Mouse (Mus musculus) intestine, embryonic 16.5 days (tissue): ENCODE results near the gene Plekhb1. TPM values are rescaled to one million over a fixed set of nuclear protein-coding genes. Genes with fewer than 3 reads are reported as not detected.

ENCODE experiments used
- ATAC-seq: fragments of 200-750 bp; cut with Nextera tagmentation; 2 replicates; pipeline ENCODE4 v1.8.0; 2017; ENCODE audit warnings: moderate TSS enrichment, moderate library complexity
- H3K27ac ChIP-seq: fragments of 300-500 bp; sonication (generic); 2 replicates; pipeline ENCODE4 v1.5.1; 2014; ENCODE audit warnings: mild to moderate bottlenecking, low read length
- H3K27me3 ChIP-seq: fragments of 300-500 bp; sonication (generic); replicated peaks from 2 replicates; pipeline ENCODE4 v1.6.1; 2014; ENCODE audit warnings: low read length, control low read depth, mixed read lengths; ENCODE audit not compliant: control insufficient read depth, insufficient read depth
- H3K36me3 ChIP-seq: fragments of 300-500 bp; sonication (generic); 2 replicates; pipeline ENCODE4 v1.6.1; 2014; ENCODE audit warnings: low read length, control low read depth; ENCODE audit not compliant: control insufficient read depth, insufficient read depth
- H3K4me1 ChIP-seq: fragments of 300-500 bp; sonication (generic); 2 replicates; pipeline ENCODE4 v1.6.1; 2014; ENCODE audit warnings: low read length, control low read depth, mixed read lengths; ENCODE audit not compliant: control insufficient read depth, insufficient read depth
- H3K4me2 ChIP-seq: fragments of 300-500 bp; sonication (generic); 2 replicates; pipeline ENCODE4 v1.6.1; 2014; ENCODE audit warnings: low read depth, low read length, control low read depth
- H3K4me3 ChIP-seq: fragments of 300-500 bp; sonication (generic); 2 replicates; pipeline ENCODE4 v1.5.1; 2014; ENCODE audit warnings: mild to moderate bottlenecking, low read length
- H3K9ac ChIP-seq: fragments of 300-500 bp; sonication (generic); 2 replicates; pipeline ENCODE4 v1.6.1; 2014; ENCODE audit warnings: low read depth, low read length
- H3K9me3 ChIP-seq: fragments of 300-500 bp; sonication (generic); 2 replicates; pipeline ENCODE4 v1.6.1; 2016; ENCODE audit warnings: low read length, control low read depth; ENCODE audit not compliant: control insufficient read depth
- WGBS: fragments of 180-500 bp; shearing (Covaris S2); extraction: QIAGEN DNeasy Blood & Tissue Kit; methylation state at CpG from one replicate; pipeline ENCODE4 v1.1.7; 2014; 5-methylcytosine and 5-hydroxymethylcytosine counted together
- polyA plus RNA-seq: library from polyadenylated mRNA; unstranded; fragments of >200 nt; fragmentation: Nextera tagmentation; extraction: Ambion mirVana; gene quantifications from 2 replicates; pipeline ENCODE4 v1.2.1, GENCODE M21; 2015

Gene Plekhb1
- polyA plus RNA-seq, 1 experiment from 2014 or later, result 15.1 TPM

- peak; percentile 90 for ATAC-seq
- Histone ChIP-seq H3K4me2 (peak overlapping the region; percentile 32), H3K27ac (peak overlapping the region; percentile 76), H3K36me3 (no peaks in the 10 kb centered on the region), H3K4me3 (peak overlapping the region; percentile 12; the same call in 1 of the 2 replicates), H3K4me1 (peaks cover 6% of the 10 kb centered on the region), H3K9me3 (no peaks in the 10 kb centered on the region), H3K27me3 (no peaks in the 10 kb centered on the region), H3K9ac (peak overlapping the region; percentile 38; the same call in 1 of the 2 replicates)
- WGBS, result 1% methylated on average over 13 of the region's 13 CpGs
These were observed 976 bp upstream of the Plekhb1 start for GRCm38 (mm10) chr7:100663190-100663589.

DNA sequence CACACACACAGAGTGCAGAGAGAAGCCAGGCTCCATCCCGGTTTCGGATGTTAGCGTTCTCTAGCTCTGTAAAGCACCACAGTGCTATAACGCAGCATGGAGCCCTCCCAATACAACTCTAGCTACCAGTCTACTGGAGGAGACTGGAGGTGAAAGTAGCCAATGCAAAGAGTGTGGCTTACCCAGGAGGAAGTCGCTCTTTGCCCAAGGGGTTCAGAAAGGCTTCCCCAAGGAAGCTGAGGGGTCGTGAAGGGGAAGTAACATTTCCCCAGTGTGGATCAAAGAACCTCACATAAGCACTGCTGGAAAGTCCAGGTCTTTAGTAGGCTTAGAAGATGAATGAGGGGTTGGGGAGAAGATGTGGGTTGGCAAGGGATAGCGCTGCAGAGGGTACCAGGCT lies 950 bp downstream of the Plekhb1 start:
- 91% methylated on average over 7 of the region's 7 CpGs for WGBS
- Histone ChIP-seq H3K4me1 (peaks cover 6% of the 10 kb centered on the region), H3K9ac (no peak overlapping the region), H3K4me3 (no peak overlapping the region), H3K4me2 (no peak overlapping the region), H3K27ac (no peak overlapping the region), H3K9me3 (no peaks in the 10 kb centered on the region), H3K27me3 (no peaks in the 10 kb centered on the region), H3K36me3 (no peaks in the 10 kb centered on the region)
- ATAC-seq, result no peak

GRCm38 (mm10) chr7:100658093-100658578 lies 4.1 kb downstream of the Plekhb1 start:
- Histone ChIP-seq H3K9ac (peak overlapping the region; percentile 2; the same call in 1 of the 2 replicates), H3K9me3 (no peaks in the 10 kb centered on the region), H3K4me1 (peaks cover 3% of the 10 kb centered on the region), H3K27me3 (no peaks in the 10 kb centered on the region), H3K4me3 (peak overlapping the region; percentile 41), H3K27ac (no peak overlapping the region), H3K36me3 (no peaks in the 10 kb centered on the region), H3K4me2 (peak overlapping the region; percentile 55)
- 29% methylated on average over 18 of the region's 18 CpGs for WGBS
- ATAC-seq, result peak; percentile 82

DNA sequence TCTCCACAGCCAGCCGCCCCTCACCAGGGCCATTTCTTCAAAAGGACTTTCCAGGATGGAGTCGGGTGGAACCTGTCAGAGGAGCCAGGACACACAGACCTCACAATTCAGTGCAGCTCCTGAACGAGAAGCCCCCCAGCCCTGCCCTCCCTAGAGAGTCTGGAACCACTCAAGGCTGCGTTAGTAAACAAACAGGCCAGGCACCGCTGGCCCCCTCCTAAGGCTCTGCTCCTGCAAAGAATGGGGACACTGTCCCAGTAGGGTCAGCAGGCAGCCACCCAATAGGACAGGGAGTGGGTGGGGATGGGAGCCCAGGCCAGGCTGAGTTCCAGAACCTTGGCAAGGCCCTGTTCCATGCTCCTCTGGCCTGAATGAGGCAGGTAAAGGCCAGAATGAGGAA lies 5.5 kb downstream of the Plekhb1 start:
- WGBS, result 35% methylated on average over 5 of the region's 5 CpGs
- 0 out of 2 replicates have a peak, but pooled peaks have one; percentile 14 for ATAC-seq

DNA sequence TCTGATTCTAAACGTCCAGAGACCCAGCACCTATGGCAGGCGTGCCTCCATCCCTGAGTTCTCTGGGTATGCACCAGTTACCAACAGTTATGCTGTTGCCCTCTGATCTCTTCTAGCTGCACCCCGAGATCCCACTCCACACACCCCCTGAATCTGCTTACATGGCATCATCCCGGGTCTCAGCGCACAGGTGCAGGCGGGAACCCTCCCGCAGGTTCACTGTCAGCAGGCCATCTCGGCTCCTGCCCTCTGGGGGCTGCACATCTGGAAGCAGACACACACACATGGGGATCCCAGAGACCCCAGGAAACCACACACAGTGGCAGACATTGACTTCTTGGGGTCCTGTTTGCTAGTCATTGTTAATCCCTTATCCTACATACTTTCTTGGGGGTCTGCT lies 7.8 kb downstream of the Plekhb1 start:
- no peaks in the 10 kb centered on the region for H3K9me3 ChIP-seq
- H3K4me1 ChIP-seq, result no peaks in the 10 kb centered on the region
- no peak for ATAC-seq
- H3K4me2 ChIP-seq, result no peak overlapping the region
- H3K4me3 ChIP-seq, result no peak overlapping the region
- no peak overlapping the region for H3K27ac ChIP-seq
- H3K27me3 ChIP-seq, result no peaks in the 10 kb centered on the region
- no peaks in the 10 kb centered on the region for H3K36me3 ChIP-seq
- 87% methylated on average over 8 of the region's 8 CpGs for whole genome bisulfite sequencing
- no peak overlapping the region for H3K9ac ChIP-seq

More for the DNA sequence above, 5.5 kb downstream of the Plekhb1 start:
- Histone ChIP-seq H3K27ac (no peak overlapping the region), H3K4me2 (no peak overlapping the region), H3K36me3 (no peaks in the 10 kb centered on the region), H3K4me1 (no peaks in the 10 kb centered on the region), H3K9me3 (no peaks in the 10 kb centered on the region), H3K9ac (no peak overlapping the region), H3K27me3 (no peaks in the 10 kb centered on the region), H3K4me3 (no peak overlapping the region)

- H3K4me2 ChIP-seq, result no peak overlapping the region
- H3K9me3 ChIP-seq, result no peaks in the 10 kb centered on the region
- no peak overlapping the region for H3K27ac ChIP-seq
- no peak for ATAC-seq
- H3K4me3 ChIP-seq, result no peak overlapping the region
- H3K4me1 ChIP-seq, result no peaks in the 10 kb centered on the region
- H3K27me3 ChIP-seq, result no peaks in the 10 kb centered on the region
- WGBS, result 83% methylated on average over 9 of the region's 9 CpGs
- no peaks in the 10 kb centered on the region for H3K36me3 ChIP-seq
- no peak overlapping the region for H3K9ac ChIP-seq
These were observed 8.5 kb downstream of the Plekhb1 start for GRCm38 (mm10) chr7:100653480-100654266.

GRCm38 (mm10) chr7:100651011-100651410 lies 11.2 kb downstream of the Plekhb1 start:
- no peak overlapping the region for H3K4me2 ChIP-seq
- H3K9ac ChIP-seq, result no peak overlapping the region
- ATAC-seq, result 0 out of 2 replicates have a peak, but pooled peaks have one; percentile 3
- H3K36me3 ChIP-seq, result no peaks in the 10 kb centered on the region
- WGBS, result 58% methylated on average over 4 of the region's 4 CpGs
- no peak overlapping the region for H3K27ac ChIP-seq
- no peak overlapping the region for H3K4me3 ChIP-seq
- H3K9me3 ChIP-seq, result no peaks in the 10 kb centered on the region
- no peaks in the 10 kb centered on the region for H3K27me3 ChIP-seq
- no peaks in the 10 kb centered on the region for H3K4me1 ChIP-seq

DNA sequence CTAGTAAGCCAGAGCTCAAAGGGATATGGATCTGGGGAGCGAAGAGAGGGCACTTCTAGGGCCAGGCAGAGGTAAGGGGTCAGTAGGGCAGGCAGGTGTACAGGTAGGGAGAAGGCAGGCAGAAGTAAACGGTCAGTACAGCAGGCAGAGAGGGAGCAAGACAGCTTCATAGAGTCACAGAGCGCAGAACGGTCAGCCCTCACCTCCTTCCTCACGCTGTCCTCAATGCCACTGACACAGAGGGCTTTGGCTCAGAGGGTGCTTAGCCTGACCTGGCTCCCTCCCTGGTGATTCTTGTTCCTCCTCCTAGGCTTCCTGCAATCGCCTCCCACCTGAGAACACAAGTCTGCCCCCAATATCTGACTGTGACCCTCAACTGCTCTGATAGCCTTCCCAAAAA lies 11.8 kb downstream of the Plekhb1 start:
- H3K27me3 ChIP-seq, result no peaks in the 10 kb centered on the region

GRCm38 (mm10) chr7:100649826-100650225 lies 12.4 kb downstream of the Plekhb1 start:
- Histone ChIP-seq H3K9ac (no peak overlapping the region), H3K4me3 (no peak overlapping the region), H3K27me3 (no peaks in the 10 kb centered on the region), H3K4me1 (no peaks in the 10 kb centered on the region), H3K27ac (no peak overlapping the region), H3K36me3 (no peaks in the 10 kb centered on the region), H3K4me2 (no peak overlapping the region), H3K9me3 (no peaks in the 10 kb centered on the region)
- 74% methylated on average over 8 of the region's 8 CpGs for WGBS
- no peak for ATAC-seq

More for the DNA sequence above, 11.8 kb downstream of the Plekhb1 start:
- 74% methylated on average over 6 of the region's 6 CpGs for WGBS
- Histone ChIP-seq H3K4me1 (no peaks in the 10 kb centered on the region), H3K4me3 (no peak overlapping the region), H3K9ac (no peak overlapping the region), H3K9me3 (no peaks in the 10 kb centered on the region), H3K4me2 (no peak overlapping the region), H3K27ac (no peak overlapping the region), H3K36me3 (no peaks in the 10 kb centered on the region)
- no peak for ATAC-seq
